Mouse (Mus musculus): ENCODE results near the gene Trrap. TPM values are rescaled to one million over a fixed set of nuclear protein-coding genes. Genes with fewer than 3 reads are reported as not detected.

Gene Trrap
- 10 to 100 TPM; 40.3 to 45.2 TPM for total RNA-seq (2021)

DNA sequence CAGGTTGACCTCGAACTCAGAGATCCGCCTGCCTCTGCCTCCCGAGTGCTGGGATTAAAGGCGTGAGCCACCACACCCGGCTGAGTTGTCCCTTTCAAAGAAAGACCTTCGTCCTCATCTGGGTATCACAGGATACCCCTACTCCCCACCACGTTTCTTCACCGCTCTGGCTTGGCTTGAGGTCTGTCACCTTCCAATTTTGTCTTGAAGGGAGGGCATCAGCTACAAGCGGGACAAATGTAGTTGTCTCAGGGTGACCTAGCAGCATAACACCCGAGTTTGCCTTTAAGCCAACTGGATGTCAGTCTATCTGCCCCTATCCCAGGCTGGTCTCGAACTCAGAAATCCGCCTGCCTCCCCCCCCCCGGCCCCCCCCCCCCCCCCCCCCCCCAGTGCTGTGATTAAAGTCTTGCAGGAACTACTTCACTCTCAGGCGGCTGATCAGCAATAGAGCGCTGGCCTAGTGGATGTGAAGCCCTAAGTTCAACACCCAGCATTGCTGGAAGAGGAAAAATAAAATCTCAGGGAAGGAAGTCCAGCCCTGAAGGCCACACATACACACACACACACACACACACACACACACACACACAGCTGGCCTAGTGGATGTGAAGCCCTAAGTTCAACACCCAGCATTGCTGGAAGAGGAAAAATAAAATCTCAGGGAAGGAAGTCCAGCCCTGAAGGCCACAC, at the start of gene Trrap:
Gene Trrap, plus strand, starts transcription at position 627 of the 693 bp plus-strand sequence.
- intact Hi-C loops (cut with DNase I), result loop anchor here (10.0 kb wide), 1 partner anchor 198 kb away; the partner anchor contains the start of gene Smurf1
- peak in 1 of 2 experiments; percentile 8 for DNase-seq

DNA sequence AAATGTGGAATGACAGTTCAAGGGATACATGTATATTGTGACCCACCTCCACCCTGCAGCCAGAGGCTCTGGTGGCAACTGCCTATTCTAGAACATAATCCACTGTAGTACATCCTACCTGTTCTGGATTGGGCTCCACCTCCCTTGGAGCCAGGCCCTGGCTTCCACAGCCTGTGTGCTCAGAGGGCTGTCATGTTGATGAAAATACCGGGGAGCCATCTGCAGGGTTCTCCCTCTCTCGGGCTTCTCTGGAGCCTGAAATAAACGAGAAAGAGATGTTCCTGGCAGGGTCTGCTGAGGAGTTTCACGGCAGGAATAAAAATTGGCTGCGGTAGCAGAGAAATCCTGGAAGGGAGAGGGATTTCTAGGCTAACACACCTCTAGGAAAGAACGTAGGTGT, 47.8 kb upstream of the Trrap start:
- intact Hi-C loops (cut with DNase I), result no loop called here

DNA sequence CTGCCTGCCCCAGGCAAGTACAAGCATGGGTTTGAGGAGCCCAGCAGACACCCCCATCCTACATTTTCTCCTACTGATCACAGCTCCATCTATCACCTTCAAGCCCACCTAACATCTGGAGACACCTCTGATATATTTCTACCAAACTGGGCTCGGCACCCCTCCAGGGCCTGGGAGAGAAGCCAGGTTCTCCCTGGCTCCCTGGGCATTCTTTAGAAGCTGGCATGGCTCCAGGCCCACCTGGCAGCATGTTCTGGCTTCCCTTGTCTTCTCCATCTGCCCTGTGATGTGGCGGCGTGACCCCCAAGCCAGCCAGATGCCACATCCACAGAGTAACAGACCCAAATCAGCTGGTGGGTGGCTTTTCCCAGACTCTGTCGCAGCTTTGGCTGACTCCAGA, 47.3 kb upstream of the Trrap start:
- DNase-seq, result no peak
- intact Hi-C loops (cut with DNase I), result no loop called here

More for the DNA sequence above, 47.8 kb upstream of the Trrap start:
- DNase-seq, result no peak

DNA sequence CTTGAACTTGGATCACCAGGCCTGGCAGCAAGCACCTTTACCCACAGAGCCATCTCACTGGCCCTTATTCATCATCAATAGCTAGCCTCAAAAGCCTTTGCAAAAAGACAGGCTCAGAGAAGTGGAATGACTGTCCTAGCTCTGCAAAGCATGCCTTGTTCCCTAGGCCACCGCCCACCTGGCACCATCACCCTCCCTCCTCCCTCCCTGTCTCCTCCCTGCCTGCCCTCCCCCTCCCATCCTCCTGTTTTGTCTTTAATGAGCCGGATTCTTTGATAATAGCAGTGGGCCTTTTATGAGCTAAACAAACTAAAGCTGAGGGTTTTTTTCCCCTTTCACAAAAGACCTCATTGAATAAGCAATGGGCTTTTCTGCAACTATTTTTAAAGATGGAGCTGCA, 42.6 kb upstream of the Trrap start:
- intact Hi-C loops (cut with DNase I), result no loop called here
- no peak for DNase-seq

DNA sequence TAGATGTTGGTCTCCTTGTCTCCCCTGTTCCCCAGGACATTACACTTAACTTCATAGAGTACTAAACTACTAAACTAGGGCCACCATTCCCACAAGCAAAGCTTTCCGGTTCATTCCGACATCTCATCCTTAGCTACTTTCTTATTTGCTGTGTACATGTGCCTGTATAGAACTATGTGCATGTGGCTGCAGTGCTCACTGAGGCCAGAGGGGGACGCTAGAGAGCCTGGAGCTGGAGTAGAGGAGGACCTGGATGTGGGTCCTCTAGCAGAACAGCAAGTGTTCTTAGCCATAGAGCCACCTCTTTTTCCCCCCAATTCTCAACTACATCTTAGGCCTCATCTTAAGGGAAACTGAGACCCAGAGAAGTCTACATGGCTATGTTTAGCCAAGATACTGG, 42.0 kb upstream of the Trrap start:
- intact Hi-C loops (cut with DNase I), result no loop called here
- no peak for DNase-seq

DNA sequence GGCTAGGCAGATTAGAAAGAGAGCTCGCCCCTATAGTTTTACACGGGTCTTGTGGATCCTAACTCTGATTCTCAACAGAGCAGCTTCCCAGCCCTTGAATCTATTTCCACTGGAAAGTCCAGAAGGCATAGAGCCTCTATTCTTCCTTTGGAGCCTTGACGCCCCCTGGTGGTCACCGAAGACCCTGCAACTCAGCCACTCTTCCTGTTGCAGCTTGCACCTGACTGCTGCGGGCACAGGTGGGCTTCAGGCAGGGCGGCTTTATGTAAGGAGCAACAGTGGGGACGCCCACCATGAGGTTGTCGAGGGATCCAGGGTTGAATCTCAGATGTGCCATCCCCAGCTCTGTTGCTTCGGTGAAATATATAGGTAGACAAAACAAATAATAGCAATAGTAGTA, 40.4 kb upstream of the Trrap start:
- intact Hi-C loops (cut with DNase I), result loop anchor here (2.0 kb wide), 1 partner anchor 338 kb away; no protein-coding TSS in a partner anchor
- peak; percentile 51 to 73 for DNase-seq

DNA sequence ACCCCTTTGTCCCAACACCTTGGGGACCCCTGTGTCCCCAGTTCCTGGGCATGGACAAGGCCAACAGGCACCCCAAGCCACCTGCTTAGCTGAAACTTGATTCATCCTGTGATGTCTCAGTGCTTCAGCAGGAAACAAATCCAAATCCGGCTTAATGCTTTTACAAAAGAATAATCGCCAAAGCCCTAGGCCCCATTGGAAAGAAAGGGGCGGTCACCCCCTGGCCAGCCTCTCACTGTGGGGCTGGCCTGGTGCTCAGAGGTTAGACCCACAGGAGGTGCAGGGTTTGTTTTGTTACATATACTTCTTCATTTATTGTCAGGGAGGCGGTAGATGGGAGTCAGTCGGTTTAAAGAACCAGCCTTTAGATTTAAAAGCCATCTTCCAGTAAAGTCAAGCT, 39.3 kb upstream of the Trrap start:
- DNase-seq, result no peak
- intact Hi-C loops (cut with DNase I), result no loop called here

DNA sequence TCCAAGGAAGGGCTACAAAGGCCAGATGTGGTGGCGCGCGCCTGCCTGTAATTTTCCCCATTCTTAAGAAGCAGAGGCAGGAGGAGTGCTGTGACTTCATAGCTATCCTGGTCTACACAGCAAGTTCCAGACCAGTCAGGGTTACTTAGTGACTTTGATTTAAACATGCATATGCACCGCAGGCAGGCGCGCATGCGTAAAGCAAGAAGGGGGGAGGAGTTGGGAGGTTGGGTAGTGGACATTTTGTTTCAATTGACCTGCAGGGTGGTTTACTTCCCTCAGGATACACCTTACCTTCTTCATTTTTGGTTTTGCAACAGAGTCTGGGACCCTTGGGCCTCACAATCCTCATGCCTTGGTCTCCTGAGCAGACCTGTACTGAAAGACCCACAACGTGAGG, 38.3 kb upstream of the Trrap start:
- intact Hi-C loops (cut with DNase I), result no loop called here
- no peak for DNase-seq

DNA sequence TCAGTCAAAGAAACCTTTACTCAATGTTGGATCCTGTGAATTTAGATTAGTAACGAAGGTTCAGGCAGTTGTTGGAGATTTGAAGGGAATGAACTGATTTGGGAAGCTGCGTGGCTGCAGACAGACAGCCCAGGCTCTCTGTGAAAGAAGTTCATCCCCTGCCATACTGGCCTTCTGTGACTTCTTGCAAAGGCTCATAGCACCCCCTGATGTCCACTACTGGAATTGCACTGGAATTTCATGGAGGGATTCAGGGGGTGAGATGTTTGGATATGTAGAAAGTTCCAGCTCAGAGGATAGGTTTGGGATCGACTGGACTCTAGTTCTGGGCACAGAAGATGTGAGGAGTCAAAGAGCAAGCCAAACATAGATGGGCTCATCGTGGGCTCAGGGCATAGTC, 33.6 kb upstream of the Trrap start:
- intact Hi-C loops (cut with DNase I), result loop anchor here (1.0 to 10.0 kb wide), 3 partner anchors 346 to 692 kb away; no protein-coding TSS in a partner anchor
- peak; percentile 42 to 54 for DNase-seq

DNA sequence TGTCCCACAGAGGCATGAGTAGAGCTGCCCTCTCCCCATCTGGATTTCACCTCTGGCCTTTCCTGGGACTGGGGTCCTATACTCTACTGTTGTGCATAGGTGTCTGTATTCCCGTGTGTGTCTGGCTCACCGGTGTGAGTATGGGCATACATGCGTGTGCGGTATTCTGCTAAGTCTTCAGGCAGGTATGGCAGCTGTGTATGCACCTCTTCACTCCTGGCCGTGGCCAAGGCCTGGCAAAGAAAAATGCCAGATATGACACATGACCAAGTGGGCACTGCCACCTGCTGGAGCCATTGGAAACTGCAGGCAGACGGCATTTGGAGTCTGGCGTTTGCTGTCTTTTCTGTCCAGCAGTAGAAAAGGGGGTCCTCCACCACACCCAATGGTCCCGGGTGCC, 32.6 kb upstream of the Trrap start:
- intact Hi-C loops (cut with DNase I), result loop anchor here (1.0 to 10.0 kb wide), 4 partner anchors 268 to 693 kb away; no protein-coding TSS in a partner anchor
- peak; percentile 59 to 75 for DNase-seq

DNA sequence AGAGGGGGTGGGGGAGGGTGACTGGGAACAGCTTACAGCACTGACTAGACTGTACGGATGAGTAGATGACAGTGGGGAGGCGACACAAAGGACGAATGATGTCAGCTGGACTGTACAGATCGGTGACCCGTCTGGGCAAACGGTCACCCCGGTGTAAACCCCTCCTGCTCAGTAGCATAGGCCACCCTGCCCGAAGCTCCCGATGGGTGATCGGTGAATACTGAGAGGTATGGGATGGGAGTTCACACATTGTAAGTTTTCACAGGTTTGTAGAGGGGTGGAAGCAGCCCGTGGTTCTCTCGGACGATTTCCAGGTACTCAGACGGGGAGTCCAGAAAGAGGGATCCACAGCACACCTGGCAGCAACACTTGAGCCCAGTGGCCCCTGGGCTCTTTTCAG, 30.4 kb upstream of the Trrap start:
- intact Hi-C loops (cut with DNase I), result loop anchor here (5.0 to 10.0 kb wide), 2 partner anchors 270 to 532 kb away; no protein-coding TSS in a partner anchor
- DNase-seq, result no peak

DNA sequence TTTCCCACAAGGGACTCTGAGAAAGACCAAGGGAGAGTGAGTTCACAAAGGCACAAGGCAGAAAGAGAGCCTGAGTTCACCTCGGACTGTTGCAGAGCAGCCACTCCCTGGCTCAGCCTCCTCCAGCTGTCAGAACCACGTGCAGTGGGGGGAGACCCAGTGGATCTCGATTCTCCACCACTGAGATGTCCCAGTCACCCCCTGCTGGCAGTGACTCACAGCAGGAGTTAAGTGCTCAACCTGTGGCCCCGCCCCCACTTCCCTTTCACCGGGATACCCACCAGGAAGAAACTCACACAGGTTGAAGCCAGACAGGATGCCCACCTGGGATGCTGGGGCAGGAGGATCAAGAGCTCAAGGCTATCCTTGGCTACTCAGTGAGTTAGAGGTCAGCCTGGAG, 15.1 kb upstream of the Trrap start:
- intact Hi-C loops (cut with DNase I), result no loop called here

DNA sequence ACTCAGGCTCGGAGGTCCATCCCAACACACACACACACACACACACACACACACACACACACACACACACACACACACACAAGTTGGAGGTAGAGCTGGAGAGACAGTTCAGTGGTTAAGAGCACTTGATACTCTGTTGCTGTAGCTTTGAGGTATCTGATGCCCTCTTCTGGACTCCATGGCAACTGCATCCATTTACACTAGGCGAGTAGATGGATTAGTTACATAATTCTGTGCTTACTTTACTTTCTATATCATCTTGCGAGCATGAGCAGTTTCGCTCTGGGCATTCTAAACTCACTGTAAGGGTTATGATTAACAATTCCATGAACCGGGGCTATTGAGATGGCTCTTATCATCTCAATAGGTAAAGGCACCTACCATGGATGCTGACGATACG, 14.5 kb upstream of the Trrap start:
- intact Hi-C loops (cut with DNase I), result no loop called here
- DNase-seq, result peak in 1 of 2 experiments; percentile 35

More for the DNA sequence above, 15.1 kb upstream of the Trrap start:
- no peak for DNase-seq

DNA sequence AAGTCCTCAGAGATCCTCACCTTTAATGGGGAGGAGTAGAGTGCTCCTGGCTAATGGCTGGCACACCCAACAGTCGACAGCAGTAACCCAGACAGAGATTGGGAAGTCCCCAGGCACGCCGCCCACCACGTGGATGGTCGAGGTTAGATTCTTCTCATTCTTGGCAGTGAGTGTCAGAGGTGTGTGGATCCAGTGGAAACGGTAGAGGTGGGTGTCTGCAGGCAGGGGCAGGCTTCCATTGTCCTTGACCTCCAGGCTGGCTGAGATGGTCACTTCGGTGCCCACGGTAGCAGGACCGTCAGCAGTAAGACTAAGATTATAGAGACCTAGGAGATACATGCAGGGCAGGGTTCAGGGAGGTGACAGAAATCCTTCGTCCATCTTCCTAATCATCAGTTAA, 12.3 kb upstream of the Trrap start:
- no peak for DNase-seq
- intact Hi-C loops (cut with DNase I), result no loop called here

DNA sequence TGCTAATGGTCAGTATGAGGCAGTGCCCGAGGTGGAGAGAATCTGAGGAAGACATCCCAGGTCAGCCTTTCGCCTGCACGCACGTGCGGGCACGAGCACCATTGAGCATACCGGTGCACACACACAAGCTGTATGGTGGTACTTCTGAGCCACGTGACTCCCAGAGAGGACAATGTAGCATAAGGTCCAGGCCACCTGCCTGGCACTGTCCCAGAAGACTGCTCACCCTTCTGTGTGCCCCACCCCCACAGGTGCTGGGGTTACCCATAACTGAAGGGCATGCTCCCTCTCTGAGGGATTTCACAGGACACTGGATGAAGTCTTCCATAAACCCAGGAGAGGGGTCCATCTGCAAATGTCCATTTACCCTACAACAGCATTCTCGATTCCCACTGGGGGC, 10.1 kb upstream of the Trrap start:
- intact Hi-C loops (cut with DNase I), result no loop called here
- no peak for DNase-seq

DNA sequence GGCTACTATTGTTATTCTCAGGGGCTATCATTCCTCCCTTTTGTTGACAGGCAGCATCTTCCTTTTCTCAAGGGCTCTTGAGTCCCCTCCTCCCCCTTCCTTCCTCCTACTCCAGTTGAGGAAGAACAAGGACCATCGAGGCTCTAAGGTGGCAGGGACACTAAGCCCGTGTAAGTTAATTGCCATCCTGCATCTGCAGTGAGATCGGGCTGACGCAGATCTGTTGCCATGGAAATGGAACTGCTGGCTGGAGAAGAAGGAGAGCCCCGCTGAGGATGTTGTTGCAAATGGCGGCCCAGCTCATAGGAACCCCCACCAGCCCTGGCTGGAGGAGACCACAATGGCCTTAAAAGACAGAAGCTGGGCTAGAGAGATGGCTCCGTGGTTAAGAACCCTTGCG, 9.1 kb upstream of the Trrap start:
- intact Hi-C loops (cut with DNase I), result no loop called here
- no peak for DNase-seq

DNA sequence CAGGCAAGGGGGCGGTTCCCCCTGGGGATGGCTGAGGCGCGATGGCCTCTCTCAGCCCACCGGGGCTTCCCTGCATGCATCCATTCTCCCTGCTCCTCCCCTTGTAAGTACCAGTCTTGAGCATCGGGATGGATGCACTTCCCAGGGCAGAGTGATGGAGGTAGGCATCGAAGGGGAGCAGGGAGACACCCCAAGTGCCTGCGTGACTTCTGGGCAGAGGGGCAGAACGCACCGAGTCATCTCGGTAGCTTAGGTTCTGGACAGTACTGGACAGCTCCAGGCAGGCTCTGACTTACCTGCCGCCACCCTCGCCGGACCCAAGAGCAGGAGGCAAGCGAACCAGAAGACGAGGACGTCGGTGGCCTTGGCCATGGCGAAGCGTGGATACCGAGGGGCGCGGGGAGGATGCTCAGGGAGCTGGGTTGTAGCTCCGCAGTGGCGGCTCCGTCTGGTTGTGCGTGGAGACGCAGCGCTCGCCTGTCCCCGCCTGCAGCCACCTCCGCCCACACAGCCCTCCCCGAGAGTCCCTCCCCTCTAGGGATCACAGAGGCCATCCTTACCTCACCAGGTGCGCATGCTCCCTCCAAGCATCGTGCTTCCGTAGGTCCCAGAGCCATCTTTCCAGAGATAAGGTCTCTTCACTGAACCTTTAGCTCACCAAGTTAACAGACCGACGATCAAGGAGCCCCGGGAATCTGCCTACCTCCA, 6.2 kb upstream of the Trrap start, which contains the start of gene Tmem130:
Gene Tmem130, minus strand, starts transcription at position 658 of the 708 bp plus-strand sequence.
- no peak for DNase-seq
- intact Hi-C loops (cut with DNase I), result loop anchor here (10.0 kb wide), 1 partner anchor 203 kb away; the partner anchor contains the start of gene Smurf1

DNA sequence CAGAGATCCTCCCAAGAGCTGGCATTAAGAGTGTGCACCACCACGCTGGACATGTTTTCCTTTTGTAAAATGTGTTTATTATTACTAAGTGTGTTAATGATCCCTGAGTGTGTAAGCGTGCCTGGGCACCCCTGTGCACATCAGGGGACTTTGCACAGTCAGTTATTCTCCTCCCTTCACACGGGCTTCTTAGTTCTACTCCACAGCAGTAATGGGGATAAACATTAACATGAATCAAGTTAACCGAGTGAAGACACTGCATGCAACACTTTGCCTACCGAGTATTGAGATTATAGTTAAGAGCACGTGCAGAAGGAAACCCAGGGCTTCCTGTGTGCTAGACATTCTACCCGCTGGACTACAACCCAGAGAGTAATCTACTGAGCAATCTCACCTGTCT, 1.5 kb upstream of the Trrap start:
- intact Hi-C loops (cut with DNase I), result loop anchor here (10.0 kb wide), 1 partner anchor 199 kb away; the partner anchor contains the start of gene Smurf1
- DNase-seq, result no peak

DNA sequence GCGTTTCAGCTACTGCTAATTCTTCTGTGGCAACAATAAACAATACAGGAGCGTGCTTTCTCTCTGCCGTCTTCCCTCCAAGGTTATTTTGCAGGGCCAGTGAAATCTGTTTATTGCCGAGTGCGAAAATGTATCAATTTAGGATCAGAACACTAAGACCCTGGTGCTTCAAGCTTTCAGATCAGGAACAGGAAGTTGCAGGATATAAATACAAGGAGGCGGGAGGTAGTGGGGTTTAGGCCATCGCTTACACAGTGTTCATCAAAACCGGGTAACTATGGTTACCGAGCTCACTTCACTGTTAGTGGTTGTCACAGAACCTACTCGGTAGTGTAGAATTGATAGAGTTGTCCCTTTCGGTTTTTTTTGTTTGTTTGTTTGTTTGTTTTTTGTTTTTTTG, 886 bp upstream of the Trrap start:
- intact Hi-C loops (cut with DNase I), result loop anchor here (10.0 kb wide), 1 partner anchor 198 kb away; the partner anchor contains the start of gene Smurf1
- no peak for DNase-seq

DNA sequence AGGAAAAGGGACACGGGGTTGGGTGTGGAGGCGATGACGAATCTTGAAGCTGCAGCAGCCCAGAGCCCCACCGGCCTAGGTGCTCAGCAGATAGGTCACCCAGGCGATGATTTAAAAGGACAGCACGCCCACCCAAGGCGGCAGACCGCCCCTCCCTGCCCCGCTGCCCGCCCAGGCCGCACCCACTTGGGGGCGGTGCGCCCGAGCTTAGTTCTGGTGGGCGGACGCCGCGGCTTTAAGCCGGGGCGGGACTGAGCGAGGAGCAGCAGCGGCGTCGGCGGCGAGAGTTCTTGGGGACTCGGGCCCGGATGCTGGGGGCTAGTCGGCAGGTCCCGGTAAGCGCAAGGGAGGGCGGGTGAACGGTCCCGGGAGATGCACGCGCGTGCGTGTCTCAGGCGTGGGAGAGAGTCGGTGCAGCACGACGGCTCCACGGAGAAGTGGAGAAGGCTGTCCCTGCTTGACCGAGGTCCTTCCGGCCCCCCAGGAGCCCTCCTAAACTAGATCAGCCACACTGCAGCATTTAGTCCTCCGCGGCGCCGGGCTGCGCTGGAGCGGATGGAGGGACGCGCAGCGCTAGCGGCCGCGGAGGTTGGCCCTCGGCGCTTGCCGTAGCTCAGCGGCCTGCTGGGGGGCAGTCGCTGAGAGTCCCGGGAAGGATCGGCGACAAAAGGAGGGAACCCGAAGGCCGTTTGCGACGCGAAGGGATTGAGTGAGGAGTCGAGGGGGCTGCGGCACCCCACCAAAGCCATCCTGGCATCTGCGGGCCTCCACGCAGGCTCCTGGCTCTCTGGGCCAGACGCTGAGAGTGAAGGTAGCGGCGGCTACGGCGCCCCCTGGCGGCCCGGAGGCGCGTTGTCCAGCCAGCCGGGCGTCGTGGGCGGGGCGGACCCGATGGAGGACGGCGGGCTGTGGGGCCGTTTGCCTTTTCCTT, 644 bp downstream of the Trrap start:
- intact Hi-C loops (cut with DNase I), result loop anchor here (10.0 kb wide), 1 partner anchor 197 kb away; the partner anchor contains the start of gene Smurf1
- DNase-seq, result peak; percentile 93 to 97
